Mouse (Mus musculus): ENCODE measurements at regions not wholly inside any gene's neighbourhood (a gene's known extent, or its start where the extent isn't known, plus 50 kb on each side); places are given as distances from the start of the nearest gene placed in this dataset.

- no peak for DNase-seq (ENCODE audit: low spot score in 2 of 2)
These were observed 635.3 kb downstream of the Insc start for GRCm38 (mm10) chr7:115378836-115379235.

- no peak for DNase-seq (ENCODE audit: low spot score in 2 of 2)
These were observed 636.1 kb downstream of the Insc start for GRCm38 (mm10) chr7:115379600-115379999.

GRCm38 (mm10) chr7:115380989-115381610 lies 637.6 kb downstream of the Insc start:
- no peak for DNase-seq (ENCODE audit: low spot score in 2 of 2)

- no peak for DNase-seq (ENCODE audit: low spot score in 2 of 2)
These were observed 639.4 kb downstream of the Insc start for GRCm38 (mm10) chr7:115382876-115383275.

GRCm38 (mm10) chr7:115388874-115389273 lies 645.4 kb downstream of the Insc start:
- DNase-seq (ENCODE audit: low spot score in 2 of 2) = no peak

- no peak for DNase-seq (ENCODE audit: low spot score in 2 of 2)
These were observed 646.1 kb downstream of the Sox6 start for GRCm38 (mm10) chr7:115392520-115392919.

- DNase-seq (ENCODE audit: low spot score in 2 of 2) = no peak
These were observed 640.4 kb downstream of the Sox6 start for GRCm38 (mm10) chr7:115398202-115398601.

GRCm38 (mm10) chr7:115399461-115399860 lies 639.1 kb downstream of the Sox6 start:
- no peak for DNase-seq (ENCODE audit: low spot score in 2 of 2)

- DNase-seq (ENCODE audit: low spot score in 2 of 2) = no peak
These were observed 630.7 kb downstream of the Sox6 start for GRCm38 (mm10) chr7:115407889-115408288.

GRCm38 (mm10) chr7:115408915-115409314 lies 629.7 kb downstream of the Sox6 start:
- no peak for DNase-seq (ENCODE audit: low spot score in 2 of 2)

- no peak for DNase-seq (ENCODE audit: low spot score in 2 of 2)
These were observed 627.9 kb downstream of the Sox6 start for GRCm38 (mm10) chr7:115410501-115411230.

- DNase-seq (ENCODE audit: low spot score in 2 of 2) = no peak
These were observed 627.1 kb downstream of the Sox6 start for GRCm38 (mm10) chr7:115411456-115411855.

GRCm38 (mm10) chr7:115415147-115415561 lies 623.4 kb downstream of the Sox6 start:
- DNase-seq (ENCODE audit: low spot score in 2 of 2) = no peak
